Mouse (Mus musculus) forelimb bud, embryonic 11.5 days (tissue): Measurements from ENCODE around the gene Clps.
"Not testable (repeated sequence)": the region's sequence is repeated elsewhere in the genome, so short reads cannot be mapped to it uniquely, and the experiment has no call there.

Experiments
- DNase-seq: peaks from one replicate; pipeline ENCODE4 v3.0.0-alpha.2; 2012; ENCODE audit warnings: low read depth, low spot score

Clps gene

GRCm38 (mm10) chr17:28560598-28560997 lies at the start of gene Clps:
Gene Clps, minus strand, starts transcription at chr17:28560766.
- DNase-seq = no peak

GRCm38 (mm10) chr17:28609543-28609942 lies 49.0 kb upstream of the Clps start:
- DNase-seq = no peak

GRCm38 (mm10) chr17:28601557-28602250 lies 41.1 kb upstream of the Clps start:
- DNase-seq = no peak

- DNase-seq = no peak
Measured at GRCm38 (mm10) chr17:28600780-28601179, 40.2 kb upstream of the Clps start.

GRCm38 (mm10) chr17:28593965-28594364 lies 33.4 kb upstream of the Clps start:
- DNase-seq = no peak

GRCm38 (mm10) chr17:28592998-28593397 lies 32.4 kb upstream of the Clps start:
- peak; percentile 58 for DNase-seq

- no peak for DNase-seq
Measured at GRCm38 (mm10) chr17:28591476-28591875, 30.9 kb upstream of the Clps start.

GRCm38 (mm10) chr17:28590596-28590995 lies 30.0 kb upstream of the Clps start:
- no peak for DNase-seq

- DNase-seq = no peak
Measured at GRCm38 (mm10) chr17:28588591-28588990, 28.0 kb upstream of the Clps start.

GRCm38 (mm10) chr17:28586509-28586908 lies 25.9 kb upstream of the Clps start:
- no peak for DNase-seq

- DNase-seq = no peak
Measured at GRCm38 (mm10) chr17:28581056-28581455, 20.5 kb upstream of the Clps start.

- peak; percentile 91 for DNase-seq
Measured at GRCm38 (mm10) chr17:28580396-28580795, 19.8 kb upstream of the Clps start.

GRCm38 (mm10) chr17:28575244-28576125 lies 14.9 kb upstream of the Clps start, which contains the start of gene Lhfpl5:
Gene Lhfpl5, plus strand, starts transcription at chr17:28575641.
- peak; percentile 75 for DNase-seq

- no peak for DNase-seq
Measured at GRCm38 (mm10) chr17:28572941-28573340, 12.4 kb upstream of the Clps start.

- DNase-seq = no peak
Measured at GRCm38 (mm10) chr17:28572521-28572920, 12.0 kb upstream of the Clps start.

- DNase-seq = no peak
Measured at GRCm38 (mm10) chr17:28571868-28572267, 11.3 kb upstream of the Clps start.

- DNase-seq = no peak
Measured at GRCm38 (mm10) chr17:28567541-28567940, 7.0 kb upstream of the Clps start.

- no peak for DNase-seq
Measured at GRCm38 (mm10) chr17:28565181-28565580, 4.6 kb upstream of the Clps start.

- no peak for DNase-seq
Measured at GRCm38 (mm10) chr17:28561613-28562012, 1.0 kb upstream of the Clps start.

GRCm38 (mm10) chr17:28557772-28558171 lies 2.8 kb downstream of the Clps start:
- no peak for DNase-seq

- no peak for DNase-seq
Measured at GRCm38 (mm10) chr17:28556635-28557396, 3.8 kb downstream of the Clps start.

- DNase-seq = not testable (repeated sequence)
Measured at GRCm38 (mm10) chr17:28554021-28554420, 6.5 kb downstream of the Clps start.
